Mouse (Mus musculus) lung, postnatal 0 days (tissue): ENCODE measurements around the gene Cxcr6. TPM values are rescaled to one million over a fixed set of nuclear protein-coding genes. Genes with fewer than 3 reads are reported as not detected.

Experiments used
- ATAC-seq: fragments of 200-750 bp; cut with Nextera tagmentation; 2 replicates; pipeline ENCODE4 v1.8.0; 2017; ENCODE audit warnings: moderate library complexity
- DNase-seq: peaks from one replicate; pipeline ENCODE4 v3.0.0-alpha.2; 2016; ENCODE audit warnings: low spot score
- H3K27ac ChIP-seq: fragments of 300-500 bp; sonication (generic); 2 replicates; pipeline ENCODE4 v1.5.1; 2014; ENCODE audit warnings: antibody characterized with exemption, mild to moderate bottlenecking, low read length, mixed read lengths
- H3K27me3 ChIP-seq: fragments of 300-500 bp; sonication (generic); replicated peaks from 2 replicates; pipeline ENCODE4 v1.6.1; 2014; ENCODE audit warnings: low read length, mixed read lengths; ENCODE audit not compliant: insufficient read depth
- H3K36me3 ChIP-seq: fragments of 300-500 bp; sonication (generic); 2 replicates; pipeline ENCODE4 v1.6.1; 2014; ENCODE audit warnings: low read length, mixed read lengths; ENCODE audit not compliant: insufficient read depth
- H3K4me1 ChIP-seq: fragments of 300-500 bp; sonication (generic); 2 replicates; pipeline ENCODE4 v1.6.1; 2014; ENCODE audit warnings: antibody characterized with exemption, low read depth, low read length, mixed read lengths; ENCODE audit not compliant: insufficient read depth
- H3K4me2 ChIP-seq: fragments of 300-500 bp; sonication (generic); replicated peaks from 2 replicates; pipeline ENCODE4 v1.6.1; 2014; ENCODE audit warnings: low read depth, mild to moderate bottlenecking, low read length, moderate library complexity, mixed read lengths
- H3K4me3 ChIP-seq: fragments of 300-500 bp; sonication (generic); 2 replicates; pipeline ENCODE4 v1.5.1; 2014; ENCODE audit warnings: low read depth, low read length
- H3K9ac ChIP-seq: fragments of 300-500 bp; sonication (generic); replicated peaks from 2 replicates; pipeline ENCODE4 v1.6.1; 2014; ENCODE audit warnings: low read depth, mild to moderate bottlenecking
- H3K9me3 ChIP-seq: fragments of 300-500 bp; sonication (generic); 2 replicates; pipeline ENCODE4 v1.6.1; 2016; ENCODE audit warnings: low read length, mixed read lengths
- CTCF ChIP-seq: IDR thresholded peaks from 2 replicates; pipeline ENCODE4 v1.5.1; 2016; ENCODE audit warnings: antibody characterized with exemption, mild to moderate bottlenecking
- EP300 ChIP-seq: IDR thresholded peaks from 2 replicates; pipeline ENCODE4 v1.6.1; 2016; ENCODE audit warnings: antibody characterized with exemption, mild to moderate bottlenecking, control low read depth
- WGBS: fragments of 180-500 bp; shearing (Covaris S2); extraction: QIAGEN DNeasy Blood & Tissue Kit; methylation state at CpG from one replicate; pipeline ENCODE4 v1.1.7; 2014; 5-methylcytosine and 5-hydroxymethylcytosine counted together
- polyA plus RNA-seq: library from polyadenylated mRNA; unstranded; fragments of >200 nt; fragmentation: Nextera tagmentation; extraction: Ambion mirVana; gene quantifications from 2 replicates; pipeline ENCODE4 v1.2.1, GENCODE M21; 2015

The Cxcr6 gene
- polyA plus RNA-seq, 1 experiment from 2014 or later, result 0.49 TPM

GRCm38 (mm10) chr9:123840243-123840642, 34.0 kb downstream of the Cxcr6 start:
- Histone ChIP-seq H3K9ac (no peak overlapping the region), H3K36me3 (peaks cover 13% of the 10 kb centered on the region; the same call in 1 of the 2 replicates), H3K4me3 (no peak overlapping the region), H3K27ac (no peak overlapping the region), H3K4me1 (no peaks in the 10 kb centered on the region), H3K4me2 (no peak overlapping the region), H3K27me3 (no peaks in the 10 kb centered on the region), H3K9me3 (no peaks in the 10 kb centered on the region)
- peak; percentile 60 for DNase-seq
- no peak for TF ChIP-seq CTCF
- TF ChIP-seq EP300, result no peak
- WGBS, result 82% methylated on average over 6 of the region's 6 CpGs
- 0 out of 2 replicates have a peak, but pooled peaks have one; percentile 22 for ATAC-seq

- Histone ChIP-seq H3K9me3 (no peaks in the 10 kb centered on the region), H3K4me3 (no peak overlapping the region), H3K27ac (0 out of 2 replicates have a peak overlapping the region, but pooled peaks have one; percentile 51), H3K9ac (no peak overlapping the region), H3K36me3 (no peaks in the 10 kb centered on the region), H3K27me3 (no peaks in the 10 kb centered on the region), H3K4me2 (no peak overlapping the region), H3K4me1 (no peaks in the 10 kb centered on the region)
- no peak for ATAC-seq
- 84% methylated on average over 3 of the region's 3 CpGs for WGBS
- TF ChIP-seq CTCF, result no peak
- TF ChIP-seq EP300, result no peak
- DNase-seq, result no peak
These were observed 38.2 kb downstream of the Cxcr6 start for GRCm38 (mm10) chr9:123844468-123844867.

GRCm38 (mm10) chr9:123845120-123845519, 38.8 kb downstream of the Cxcr6 start:
- H3K4me2 ChIP-seq, result no peak overlapping the region
- H3K27me3 ChIP-seq, result no peaks in the 10 kb centered on the region
- H3K4me3 ChIP-seq, result no peak overlapping the region
- H3K36me3 ChIP-seq, result no peaks in the 10 kb centered on the region
- DNase-seq, result peak; percentile 80
- peak; percentile 84 for ATAC-seq
- no peak overlapping the region for H3K9ac ChIP-seq
- TF ChIP-seq EP300, result no peak
- TF ChIP-seq CTCF, result peak; percentile 54
- no peaks in the 10 kb centered on the region for H3K9me3 ChIP-seq
- WGBS, result 26% methylated on average over 3 of the region's 3 CpGs
- H3K4me1 ChIP-seq, result peaks cover 4% of the 10 kb centered on the region; the same call in 1 of the 2 replicates
- peak overlapping the region; percentile 51 for H3K27ac ChIP-seq

- Histone ChIP-seq H3K36me3 (no peaks in the 10 kb centered on the region), H3K27ac (no peak overlapping the region), H3K9ac (no peak overlapping the region), H3K27me3 (no peaks in the 10 kb centered on the region), H3K9me3 (no peaks in the 10 kb centered on the region), H3K4me2 (no peak overlapping the region), H3K4me3 (no peak overlapping the region), H3K4me1 (peaks cover 5% of the 10 kb centered on the region; the same call in 1 of the 2 replicates)
- 82% methylated on average over 1 of the region's 1 CpGs for WGBS
- DNase-seq, result no peak
- ATAC-seq, result no peak
- TF ChIP-seq CTCF (no peak), EP300 (no peak)
These were observed 40.2 kb downstream of the Cxcr6 start for GRCm38 (mm10) chr9:123846490-123846889.

GRCm38 (mm10) chr9:123849976-123850695, 43.9 kb downstream of the Cxcr6 start:
- Histone ChIP-seq H3K27ac (peak overlapping the region; percentile 99), H3K27me3 (no peaks in the 10 kb centered on the region), H3K9me3 (no peaks in the 10 kb centered on the region), H3K4me1 (peaks cover 5% of the 10 kb centered on the region; the same call in 1 of the 2 replicates), H3K9ac (no peak overlapping the region), H3K36me3 (no peaks in the 10 kb centered on the region), H3K4me2 (peak overlapping the region; percentile 58; the same call in 1 of the 2 replicates), H3K4me3 (peak overlapping the region; percentile 79; the same call in 1 of the 2 replicates)
- DNase-seq (peak; percentile 37), ATAC-seq (no peak)
- no peak for TF ChIP-seq EP300
- TF ChIP-seq CTCF, result no peak
- WGBS, result 22% methylated on average over 2 of the region's 2 CpGs

- Histone ChIP-seq H3K4me1 (peaks cover 5% of the 10 kb centered on the region; the same call in 1 of the 2 replicates), H3K4me2 (peak overlapping the region; percentile 58), H3K4me3 (peak overlapping the region; percentile 79), H3K36me3 (no peaks in the 10 kb centered on the region), H3K9ac (peak overlapping the region; percentile 84), H3K27ac (peak overlapping the region; percentile 99), H3K27me3 (no peaks in the 10 kb centered on the region), H3K9me3 (no peaks in the 10 kb centered on the region)
- TF ChIP-seq CTCF (no peak), EP300 (peak; percentile 64)
- DNase-seq (peak; percentile 87), ATAC-seq (peak; percentile 24)
- WGBS, result 0% methylated on average over 2 of the region's 2 CpGs
These were observed 44.4 kb downstream of the Cxcr6 start for GRCm38 (mm10) chr9:123850705-123851061.
